Mouse (Mus musculus): ENCODE results near the gene Tmem82. TPM values are rescaled to one million over a fixed set of nuclear protein-coding genes. Genes with fewer than 3 reads are reported as not detected.
"Not testable (repeated sequence)": the region's sequence is repeated elsewhere in the genome, so short reads cannot be mapped to it uniquely, and the experiment has no call there.

Tmem82 gene
- polyA plus RNA-seq, 1 experiment: 0.94 TPM

DNA sequence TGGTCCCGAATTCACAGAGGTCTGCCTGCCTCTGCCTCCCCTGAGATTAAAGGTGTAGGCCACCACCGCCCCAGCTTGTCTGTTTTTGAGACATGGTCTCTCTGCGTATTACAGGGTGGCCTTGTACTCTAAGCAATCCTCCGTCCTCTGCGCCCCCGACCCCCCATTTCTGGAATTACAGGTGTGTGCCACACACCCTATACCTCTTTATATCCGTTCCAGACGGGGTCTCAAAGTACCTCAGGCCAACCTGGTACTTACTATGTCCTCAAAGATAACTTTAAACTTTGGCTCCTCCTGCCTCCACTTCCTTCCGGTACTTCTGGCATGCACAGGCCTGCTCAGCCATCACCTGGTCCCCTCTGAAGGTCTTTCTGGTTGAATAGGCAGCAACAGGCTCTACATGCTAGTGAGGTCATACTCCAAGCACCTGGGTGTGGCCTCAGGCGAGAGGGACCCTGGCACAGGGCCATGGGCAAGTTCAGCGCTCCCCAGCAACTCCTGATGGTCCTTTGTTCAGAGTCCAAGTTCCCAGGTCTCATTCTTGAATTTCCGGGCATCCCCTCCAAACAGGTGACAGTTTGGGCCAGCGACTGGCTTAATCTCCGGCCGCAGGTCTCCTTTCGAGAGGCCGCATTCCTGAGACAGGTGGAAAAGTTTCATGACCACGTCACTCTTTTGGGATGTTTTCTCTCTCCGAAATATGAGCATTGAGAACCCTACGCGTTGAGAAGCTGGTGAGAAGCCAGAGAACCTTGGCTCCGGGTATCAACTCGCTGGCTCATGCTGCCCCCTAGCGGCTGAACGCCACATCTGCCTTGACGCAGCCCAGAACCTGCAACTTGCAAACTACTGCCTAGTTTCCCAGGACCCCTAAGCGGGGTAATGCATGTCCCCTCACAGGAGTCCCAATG, 43.4 kb downstream of the Tmem82 start:
- peak; percentile 78 for DNase-seq (ENCODE audit: low spot score)

DNA sequence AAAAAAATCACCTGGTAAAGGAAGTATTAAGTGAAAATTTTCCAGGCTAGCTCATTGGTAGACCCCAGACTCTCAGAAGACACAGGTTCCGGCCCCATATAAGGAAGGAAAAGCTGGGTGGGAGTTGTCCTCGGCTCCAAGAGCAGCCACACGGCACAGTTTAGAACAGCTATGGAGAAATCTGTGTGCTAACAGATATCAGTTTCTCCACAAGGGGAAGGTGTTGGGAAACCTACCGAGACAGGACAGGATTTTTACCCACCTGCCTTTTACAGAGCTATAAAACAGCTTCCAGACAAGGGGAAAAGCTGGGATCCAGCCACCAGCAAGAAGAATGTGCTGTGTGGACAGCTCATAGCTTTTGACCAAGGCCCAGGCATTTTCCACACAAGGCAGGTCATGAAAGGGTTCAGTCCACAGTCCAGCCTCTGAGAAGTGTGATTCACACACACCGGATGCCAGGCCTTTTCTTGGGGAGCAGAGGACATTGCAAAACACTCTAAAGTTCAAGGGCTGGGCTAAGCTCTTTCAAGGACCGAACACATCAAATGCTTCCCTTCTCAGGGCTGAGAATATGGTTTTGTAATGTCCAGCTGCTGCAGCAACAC, 45.0 kb downstream of the Tmem82 start:
- DNase-seq (ENCODE audit: low spot score): no peak

DNA sequence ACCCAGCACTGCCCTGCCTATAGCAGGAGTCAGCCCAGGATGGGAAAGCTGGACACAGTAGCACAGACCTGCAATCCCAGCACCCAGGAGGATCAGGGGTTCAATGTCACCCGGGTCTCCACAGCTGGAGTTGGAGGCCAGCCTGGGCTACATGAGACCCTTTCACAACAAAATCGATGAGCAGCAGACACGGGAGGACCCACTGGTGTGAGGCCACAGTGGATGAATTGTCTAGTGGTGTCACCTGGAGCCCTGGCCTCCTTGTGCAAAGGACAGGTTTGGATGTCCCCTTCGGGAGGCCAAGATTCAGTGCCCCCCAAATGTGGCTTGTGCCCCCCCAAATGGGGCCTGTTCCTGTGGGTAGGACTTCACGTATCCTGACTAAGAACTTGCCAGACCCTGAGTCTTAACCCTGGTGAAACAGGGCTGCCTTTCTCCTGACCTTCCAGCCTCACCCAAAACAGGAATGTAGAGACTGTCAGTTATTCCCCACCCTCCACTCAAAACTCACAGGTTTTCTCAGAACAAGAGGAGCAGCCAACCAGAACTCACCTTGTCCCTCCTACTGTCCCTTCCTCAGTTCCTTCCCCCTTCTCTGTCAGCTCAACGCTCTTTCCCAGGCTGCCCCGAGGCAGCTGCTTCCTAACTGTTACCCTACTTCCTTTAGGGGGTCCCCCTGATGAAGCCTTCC, 45.6 kb downstream of the Tmem82 start:
- DNase-seq (ENCODE audit: low spot score): no peak

DNA sequence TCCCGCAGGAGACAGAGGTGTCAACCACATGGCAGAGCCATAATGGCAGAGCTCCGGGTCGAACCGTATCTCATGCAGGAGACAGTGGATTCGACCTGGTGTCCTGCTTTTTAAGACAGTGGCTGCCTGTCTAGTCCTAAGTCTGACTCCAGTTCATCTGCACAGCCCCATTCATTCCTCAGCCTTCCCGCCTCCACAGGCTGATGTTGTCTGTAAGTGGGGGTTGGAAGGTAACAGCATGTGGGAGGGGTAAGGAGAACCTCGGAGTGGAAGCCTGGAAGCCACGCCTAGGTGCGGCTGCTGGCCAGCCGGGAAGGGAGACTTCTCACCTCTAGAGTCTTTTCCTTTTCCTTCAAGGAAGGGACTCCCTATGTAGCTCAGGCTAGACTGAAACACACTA, 46.5 kb downstream of the Tmem82 start:
- DNase-seq (ENCODE audit: low spot score): no peak

DNA sequence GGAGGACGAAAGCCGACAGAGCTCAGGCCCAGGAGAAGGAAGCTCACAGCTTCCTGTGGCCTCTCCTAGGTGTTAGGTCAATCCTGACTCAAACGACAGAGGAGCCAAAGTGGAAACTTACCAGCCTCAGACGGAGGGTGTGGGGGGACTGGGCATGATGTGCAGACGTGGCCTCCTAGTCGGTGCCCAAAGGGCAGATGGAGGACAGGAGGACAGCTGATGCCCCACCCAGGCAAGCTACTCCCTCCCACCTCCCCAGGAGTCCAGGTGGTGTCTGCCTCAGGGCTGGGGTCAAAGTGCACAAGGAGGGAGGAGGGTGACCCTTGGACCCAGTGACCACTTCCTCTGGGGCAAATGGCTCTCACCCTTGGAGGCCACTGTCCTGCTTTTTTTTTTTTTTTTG, 47.1 kb downstream of the Tmem82 start:
- no peak for DNase-seq (ENCODE audit: low spot score)

DNA sequence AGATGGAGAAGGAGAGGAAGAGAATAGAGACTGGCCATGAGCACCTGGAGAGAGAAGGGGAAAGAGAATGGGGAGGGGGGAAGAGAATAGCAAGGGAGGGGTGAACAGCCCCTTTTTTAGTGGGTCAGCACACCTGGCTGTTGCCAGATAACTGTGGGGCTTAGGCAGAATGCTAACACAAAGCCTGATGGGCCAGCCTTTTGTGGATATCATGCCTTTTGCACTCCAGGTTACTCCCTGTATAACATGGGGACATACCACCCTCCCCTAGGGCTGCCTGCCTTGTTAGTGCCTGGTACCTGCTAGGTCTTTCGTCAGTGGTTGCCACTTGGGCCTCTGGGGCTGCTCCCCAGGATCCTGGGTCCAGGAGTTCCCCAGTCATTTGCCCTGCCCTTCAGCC, 47.6 kb downstream of the Tmem82 start:
- no peak for DNase-seq (ENCODE audit: low spot score)

DNA sequence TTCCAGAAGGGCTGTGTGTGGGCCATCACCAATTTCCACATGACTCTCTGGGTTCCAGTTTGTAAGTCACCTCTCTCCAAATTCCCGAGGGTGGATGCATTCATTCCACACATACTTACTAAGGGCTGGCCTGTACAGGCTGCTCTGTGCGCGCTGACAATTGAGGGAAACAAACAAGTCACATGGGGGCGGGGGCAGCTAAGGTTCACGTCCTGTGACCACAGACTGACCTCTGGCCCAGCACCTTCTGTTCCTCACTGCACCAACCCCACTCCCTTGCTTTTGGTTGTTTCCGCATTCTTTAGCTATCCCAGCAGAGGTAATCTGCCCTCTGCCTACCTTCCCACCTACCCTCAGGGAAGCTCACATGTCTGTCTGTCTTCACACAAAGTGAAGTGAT, 48.4 kb downstream of the Tmem82 start:
- DNase-seq (ENCODE audit: low spot score): no peak

DNA sequence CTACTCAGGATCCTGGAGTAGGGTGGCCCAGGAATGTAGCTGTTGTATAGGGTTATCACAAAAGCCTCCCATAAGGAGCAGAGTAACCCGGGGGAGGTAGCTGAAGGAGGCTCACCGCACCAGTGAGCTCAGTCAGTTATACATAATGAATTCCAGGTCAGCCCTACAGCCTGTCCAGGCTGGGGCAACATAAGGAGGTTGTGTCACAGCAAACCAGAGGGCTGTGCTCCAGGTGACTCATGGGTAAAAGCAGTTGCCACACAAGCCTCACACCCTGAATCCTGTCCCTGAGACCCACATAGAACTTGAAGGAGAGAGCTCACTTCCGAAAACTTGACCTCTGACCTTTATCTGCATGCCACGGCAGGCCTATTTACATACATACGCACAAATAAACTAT, 49.5 kb downstream of the Tmem82 start:
- no peak for DNase-seq (ENCODE audit: low spot score)

DNA sequence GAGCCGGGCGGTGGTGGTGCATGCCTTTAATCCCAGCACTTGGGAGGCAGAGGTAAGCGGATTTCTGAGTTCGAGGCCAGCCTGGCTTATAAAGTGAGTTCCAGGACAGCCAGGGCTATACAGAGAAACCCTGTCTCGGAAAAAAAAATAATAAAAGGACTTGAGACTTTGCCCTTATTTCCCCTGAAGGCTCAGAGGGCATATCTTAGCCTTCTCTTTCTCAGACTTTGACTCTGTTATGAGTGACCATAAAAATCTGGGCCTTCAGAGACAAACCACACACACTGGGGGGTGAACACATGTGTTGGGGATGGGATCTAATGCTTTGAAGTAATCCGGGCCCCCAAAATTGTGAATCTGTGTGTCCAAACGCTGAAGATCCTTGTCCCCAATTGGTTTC, 51.3 kb downstream of the Tmem82 start:
- not testable (repeated sequence) for DNase-seq (ENCODE audit: low spot score)

DNA sequence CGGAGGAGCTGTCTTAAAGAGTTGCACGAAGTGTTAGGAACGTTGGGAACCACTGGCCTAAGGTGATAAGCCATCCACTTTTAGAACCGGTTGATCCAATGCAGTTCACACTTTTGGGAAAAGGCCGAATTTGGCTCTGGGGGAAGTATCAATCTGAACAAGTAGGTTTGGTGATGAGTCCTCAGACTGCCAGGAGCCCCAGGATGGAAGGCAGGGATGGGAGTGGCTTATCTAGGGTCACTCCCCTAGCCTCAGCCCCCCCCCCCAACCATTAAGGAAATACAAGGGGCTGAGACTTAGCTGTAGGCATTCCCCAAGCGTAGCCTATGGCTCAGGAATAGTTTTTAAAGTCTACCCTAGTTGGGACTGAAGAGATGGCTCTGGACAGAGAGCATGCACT, 52.2 kb downstream of the Tmem82 start:
- no peak for DNase-seq (ENCODE audit: low spot score)

DNA sequence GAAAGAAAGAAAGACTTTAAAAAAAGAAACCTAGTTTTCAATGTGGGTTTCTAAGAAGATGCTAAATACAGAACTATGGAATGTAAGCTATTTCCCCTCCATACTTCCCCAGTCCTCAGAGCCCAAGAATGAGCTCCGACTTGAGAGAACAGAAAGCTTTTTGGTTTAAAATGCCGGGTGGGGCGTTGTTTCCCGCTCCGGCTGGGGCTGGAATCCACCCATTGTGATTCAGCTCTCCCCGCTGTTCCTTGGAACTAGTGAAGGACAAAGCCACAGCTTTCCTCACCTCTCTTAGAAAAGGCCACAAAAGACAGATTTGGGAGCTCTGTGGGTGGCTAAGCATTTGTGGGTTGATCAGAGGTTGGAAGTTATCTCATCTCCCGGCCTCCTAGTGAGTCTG, 53.1 kb downstream of the Tmem82 start:
- DNase-seq (ENCODE audit: low spot score): no peak

DNA sequence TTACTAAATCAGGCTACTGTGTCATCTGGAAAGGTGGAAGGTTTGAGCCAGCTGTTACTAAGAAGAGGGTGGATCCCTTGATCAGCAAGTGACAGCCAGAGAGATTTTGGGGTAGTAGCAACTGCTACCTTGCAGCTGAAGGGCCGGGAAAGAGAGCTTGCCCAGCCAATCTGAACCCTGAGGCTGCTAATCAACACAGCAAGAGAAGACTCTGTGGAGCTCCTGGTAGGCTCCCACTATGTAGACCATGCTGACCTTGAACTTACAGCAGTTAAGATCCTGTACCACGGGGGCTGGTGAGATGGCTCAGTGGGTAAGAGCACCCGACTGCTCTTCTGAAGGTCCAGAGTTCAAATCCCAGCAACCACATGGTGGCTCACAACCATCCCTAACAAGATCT, 53.8 kb downstream of the Tmem82 start:
- DNase-seq (ENCODE audit: low spot score): no peak

DNA sequence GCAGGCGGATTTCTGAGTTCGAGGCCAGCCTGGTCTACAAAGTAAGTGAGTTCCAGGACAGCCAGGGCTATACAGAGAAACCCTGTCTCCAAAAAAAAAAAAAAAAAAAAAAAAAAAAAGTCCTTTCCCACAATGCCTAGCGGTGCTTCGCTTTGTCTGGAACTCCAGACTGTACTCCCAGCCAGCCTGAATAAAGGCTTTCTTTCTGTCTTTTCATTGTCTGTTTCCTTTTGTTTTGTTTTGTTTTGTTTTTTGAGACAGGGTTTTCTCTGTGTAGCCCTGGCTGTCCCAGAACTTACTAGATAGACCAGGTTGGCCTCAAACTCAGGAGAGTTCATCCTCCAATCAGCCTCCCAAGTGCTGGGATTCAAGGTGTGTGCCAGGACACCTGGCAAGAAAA, 54.2 kb downstream of the Tmem82 start:
- no peak for DNase-seq (ENCODE audit: low spot score)

Other genes starting within 250 kb of the Tmem82 start
- gene Clcnka, start 219.9 kb downstream of the Tmem82 start, polyA plus RNA-seq (2012; rRNA removed): not detected in 2 replicates
- 0.30 TPM in 1 of 2 replicates, not detected in the other for gene Clcnkb, start 202.6 kb downstream of the Tmem82 start, polyA plus RNA-seq (2012; rRNA removed)
- gene Hspb7, start 197.9 kb downstream of the Tmem82 start, polyA plus RNA-seq (2012; rRNA removed): 30.6 and 48.4 TPM in 2 replicates
- 0.81 and 0.85 TPM in 2 replicates for gene Srarp, start 182.5 kb downstream of the Tmem82 start, polyA plus RNA-seq (2012; rRNA removed)
- gene Zbtb17, start 174.0 kb downstream of the Tmem82 start, polyA plus RNA-seq (2012; rRNA removed): 23.4 and 26.3 TPM in 2 replicates
- 3.5 and 10.7 TPM in 2 replicates for gene Spen, start 80.0 kb downstream of the Tmem82 start, polyA plus RNA-seq (2012; rRNA removed)
- 95.1 and 129 TPM in 2 replicates for gene Fblim1, start 12.5 kb downstream of the Tmem82 start, polyA plus RNA-seq (2012; rRNA removed)
- gene Slc25a34, start 5.2 kb upstream of the Tmem82 start, polyA plus RNA-seq (2012; rRNA removed): 0.10 and 0.14 TPM in 2 replicates
- gene Plekhm2, start 46.3 kb upstream of the Tmem82 start, polyA plus RNA-seq (2012; rRNA removed): 31.5 and 32.0 TPM in 2 replicates
- gene Rsc1a1, start 67.0 kb upstream of the Tmem82 start, polyA plus RNA-seq (2012; rRNA removed): 14.4 and 17.2 TPM in 2 replicates
- 38.9 and 40.9 TPM in 2 replicates for gene Ddi2, start 104.8 kb upstream of the Tmem82 start, polyA plus RNA-seq (2012; rRNA removed)
- not detected in 2 replicates for gene Agmat, start 128.0 kb upstream of the Tmem82 start, polyA plus RNA-seq (2012; rRNA removed)
- 12.8 and 13.0 TPM in 2 replicates for gene Dnajc16, start 172.3 kb upstream of the Tmem82 start, polyA plus RNA-seq (2012; rRNA removed)
- 15.7 and 16.9 TPM in 2 replicates for gene Casp9, start 175.0 kb upstream of the Tmem82 start, polyA plus RNA-seq (2012; rRNA removed)
- 0.29 and 1.3 TPM in 2 replicates for gene Cela2a, start 207.5 kb upstream of the Tmem82 start, polyA plus RNA-seq (2012; rRNA removed)
- not detected in 2 replicates for gene Ctrc, start 227.7 kb upstream of the Tmem82 start, polyA plus RNA-seq (2012; rRNA removed)